Mouse (Mus musculus) forebrain, embryonic 11.5 days (tissue): ENCODE measurements at regions not wholly inside any gene's neighbourhood (a gene's known extent, or its start where the extent isn't known, plus 50 kb on each side); places are given as distances from the start of the nearest gene placed in this dataset.

Experiments
- ATAC-seq: fragments of 200-750 bp; cut with Nextera tagmentation; replicated peaks from 2 replicates; pipeline ENCODE4 v1.8.0; 2017; ENCODE audit warnings: moderate TSS enrichment; ENCODE audit not compliant: low FRiP score
- DNase-seq: peaks from one replicate; pipeline ENCODE4 v3.0.0-alpha.2; 2017; ENCODE audit warnings: low spot score
- H3K27ac ChIP-seq: fragments of 300-500 bp; sonication (generic); 2 replicates; pipeline ENCODE4 v1.5.1; 2014; ENCODE audit warnings: low read depth, low read length
- H3K27me3 ChIP-seq: fragments of 300-500 bp; sonication (generic); 2 replicates; pipeline ENCODE4 v1.6.1; 2014; ENCODE audit warnings: mild to moderate bottlenecking, low read length, mixed read lengths; ENCODE audit not compliant: control insufficient read depth, insufficient read depth
- H3K36me3 ChIP-seq: fragments of 300-500 bp; sonication (generic); 2 replicates; pipeline ENCODE4 v1.6.1; 2014; ENCODE audit warnings: mild to moderate bottlenecking, low read length, moderate library complexity, mixed read lengths; ENCODE audit not compliant: control insufficient read depth, insufficient read depth
- H3K4me1 ChIP-seq: fragments of 300-500 bp; sonication (generic); replicated peaks from 2 replicates; pipeline ENCODE4 v1.6.1; 2014; ENCODE audit warnings: low read length, mixed read lengths; ENCODE audit not compliant: control insufficient read depth, insufficient read depth
- H3K4me2 ChIP-seq: fragments of 300-500 bp; sonication (generic); 2 replicates; pipeline ENCODE4 v1.6.1; 2014; ENCODE audit warnings: low read depth, mild to moderate bottlenecking, low read length, moderate library complexity, mixed read lengths; ENCODE audit not compliant: severe bottlenecking
- H3K4me3 ChIP-seq: fragments of 300-500 bp; sonication (generic); 2 replicates; pipeline ENCODE4 v1.5.1; 2014; ENCODE audit warnings: low read depth, low read length
- H3K9ac ChIP-seq: fragments of 300-500 bp; sonication (generic); 2 replicates; pipeline ENCODE4 v1.6.1; 2014; ENCODE audit warnings: low read length
- H3K9me3 ChIP-seq: fragments of 300-500 bp; sonication (generic); 2 replicates; pipeline ENCODE4 v1.6.1; 2016; ENCODE audit warnings: low read length, mixed read lengths; ENCODE audit not compliant: control insufficient read depth
- WGBS: fragments of 180-500 bp; shearing (Covaris S2); extraction: QIAGEN DNeasy Blood & Tissue Kit; methylation state at CpG from one replicate; pipeline ENCODE4 v1.1.7; 2014; 5-methylcytosine and 5-hydroxymethylcytosine counted together

DNA sequence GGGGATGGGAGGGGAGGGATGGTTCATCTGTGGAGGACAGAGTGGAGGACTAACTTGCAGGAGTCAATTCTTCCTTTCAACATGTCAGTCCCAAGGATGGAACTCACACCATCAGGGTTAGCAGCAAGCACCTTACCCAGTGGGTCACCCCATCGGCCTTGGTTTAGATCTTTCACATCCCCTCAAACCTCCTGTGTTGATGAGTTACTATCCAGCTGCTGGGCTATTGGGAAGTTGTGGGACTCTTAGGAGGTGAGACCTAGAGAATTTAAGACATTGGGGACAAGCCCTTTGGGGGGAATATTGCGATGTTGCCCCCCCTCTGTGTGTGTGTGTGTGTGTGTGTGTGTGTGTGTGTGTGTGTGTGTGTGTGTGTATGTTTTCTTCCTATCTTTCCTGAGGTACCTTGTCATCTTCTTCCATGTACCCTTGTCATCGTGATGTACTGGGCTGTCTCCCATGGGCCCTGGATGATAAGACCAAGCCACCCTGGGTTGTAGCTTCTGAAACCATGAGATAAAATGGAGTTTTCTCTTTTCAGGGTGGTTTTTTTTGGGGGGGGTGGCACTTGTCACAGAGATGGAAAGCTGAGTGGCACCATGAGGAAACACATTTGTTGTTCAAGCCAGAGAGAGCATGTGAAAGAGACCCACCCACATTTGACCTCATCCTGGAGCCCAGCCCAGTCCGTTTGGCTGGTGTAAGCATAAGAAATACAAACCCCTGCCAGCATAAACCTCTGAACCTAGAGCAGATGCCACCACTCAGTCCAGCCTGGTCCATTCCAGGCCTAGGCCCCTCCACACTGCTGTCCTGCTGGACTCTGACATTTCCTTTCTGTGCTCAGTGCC, 98.3 kb upstream of the Bod1 start:
- H3K4me2 ChIP-seq, result no peak overlapping the region
- DNase-seq, result no peak
- no peaks in the 10 kb centered on the region for H3K4me1 ChIP-seq
- H3K9ac ChIP-seq, result no peak overlapping the region
- H3K27ac ChIP-seq, result no peak overlapping the region
- H3K4me3 ChIP-seq, result no peak overlapping the region
- no peaks in the 10 kb centered on the region for H3K27me3 ChIP-seq
- no peak for ATAC-seq
- WGBS, result 86% methylated on average over 4 of the region's 4 CpGs
- H3K9me3 ChIP-seq, result no peaks in the 10 kb centered on the region
- H3K36me3 ChIP-seq, result no peaks in the 10 kb centered on the region

DNA sequence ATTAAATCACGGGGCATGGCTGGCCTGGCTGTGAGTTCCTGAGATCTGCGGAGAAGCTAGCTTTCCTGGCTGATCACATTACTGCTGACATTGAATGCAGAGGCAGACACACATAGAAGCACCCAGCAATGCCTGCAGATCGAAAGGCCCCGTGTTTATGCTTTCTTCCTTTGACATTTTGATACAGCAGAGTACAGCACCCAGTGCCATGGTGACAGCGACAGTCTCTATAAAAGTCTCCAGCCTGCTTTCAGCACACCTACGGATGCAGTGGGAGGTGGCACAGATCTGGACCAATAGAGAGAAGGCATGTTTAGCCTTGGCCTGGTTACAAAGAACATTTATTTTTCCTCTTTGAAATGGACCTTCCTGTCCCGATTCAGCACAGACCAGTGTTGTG, 99.2 kb upstream of the Bod1 start:
- 69% methylated on average over 7 of the region's 7 CpGs for WGBS
- DNase-seq (no peak), ATAC-seq (no peak)
- Histone ChIP-seq H3K9ac (no peak overlapping the region), H3K27me3 (no peaks in the 10 kb centered on the region), H3K4me2 (no peak overlapping the region), H3K4me3 (no peak overlapping the region), H3K36me3 (no peaks in the 10 kb centered on the region), H3K4me1 (no peaks in the 10 kb centered on the region), H3K9me3 (no peaks in the 10 kb centered on the region), H3K27ac (0 out of 2 replicates have a peak overlapping the region, but pooled peaks have one; percentile 18)

DNA sequence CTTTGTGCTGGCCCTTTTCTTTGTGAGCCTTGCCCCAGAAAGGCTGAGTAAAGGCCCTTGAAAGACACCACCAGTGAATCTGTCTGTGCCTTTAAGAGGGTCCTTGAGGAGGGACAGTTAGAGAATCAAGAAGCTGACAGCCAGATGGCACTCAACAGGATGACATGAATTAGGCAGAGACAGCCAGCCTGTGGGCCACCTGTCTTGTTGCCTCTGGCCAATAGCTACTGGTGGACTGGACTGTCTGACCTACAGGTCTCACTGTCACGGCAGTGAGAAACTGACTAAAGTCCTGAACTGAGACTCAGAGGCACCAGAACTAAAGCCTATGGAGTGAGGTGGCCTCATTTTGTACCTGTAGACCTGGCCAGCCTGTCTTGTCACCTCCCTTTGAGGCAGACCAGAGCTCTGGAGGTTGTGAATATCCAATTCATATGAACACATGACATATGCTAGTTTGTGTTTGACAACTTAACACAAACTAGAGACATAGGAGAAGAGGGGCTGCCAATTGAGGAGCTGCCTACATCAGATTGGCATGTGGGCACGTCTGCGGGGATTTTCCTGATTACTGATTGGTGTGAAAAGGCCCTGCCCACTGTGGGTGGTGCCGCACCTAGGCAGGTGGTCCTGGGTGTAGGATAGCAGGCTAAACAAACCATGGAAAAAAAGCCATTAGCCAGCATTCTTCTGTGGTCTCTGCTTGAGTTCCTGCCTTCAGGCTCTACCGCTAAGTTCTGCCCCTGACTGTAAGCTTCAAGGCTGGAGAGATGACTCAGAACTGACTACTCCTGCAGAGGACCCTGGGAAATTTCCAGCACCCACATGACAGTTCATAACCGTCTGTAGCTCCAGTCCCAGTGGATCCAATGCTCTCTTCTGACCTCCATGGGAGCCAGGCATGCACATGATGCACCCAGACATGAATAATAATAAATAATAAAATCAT, 100.1 kb upstream of the Bod1 start:
- no peak overlapping the region for H3K4me3 ChIP-seq
- WGBS, result 90% methylated on average over 6 of the region's 6 CpGs
- H3K27me3 ChIP-seq, result no peaks in the 10 kb centered on the region
- H3K4me1 ChIP-seq, result no peaks in the 10 kb centered on the region
- no peak overlapping the region for H3K9ac ChIP-seq
- H3K4me2 ChIP-seq, result no peak overlapping the region
- no peaks in the 10 kb centered on the region for H3K36me3 ChIP-seq
- DNase-seq (no peak), ATAC-seq (no peak)
- no peak overlapping the region for H3K27ac ChIP-seq
- no peaks in the 10 kb centered on the region for H3K9me3 ChIP-seq

GRCm38 (mm10) chr11:31777531-31777930, 94.5 kb upstream of the Cpeb4 start:
- H3K9me3 ChIP-seq, result no peaks in the 10 kb centered on the region
- H3K4me2 ChIP-seq, result no peak overlapping the region
- DNase-seq (no peak), ATAC-seq (no peak)
- no peaks in the 10 kb centered on the region for H3K27me3 ChIP-seq
- WGBS, result 81% methylated on average over 8 of the region's 8 CpGs
- H3K27ac ChIP-seq, result no peak overlapping the region
- H3K4me1 ChIP-seq, result no peaks in the 10 kb centered on the region
- no peak overlapping the region for H3K4me3 ChIP-seq
- H3K36me3 ChIP-seq, result no peaks in the 10 kb centered on the region
- no peak overlapping the region for H3K9ac ChIP-seq

DNA sequence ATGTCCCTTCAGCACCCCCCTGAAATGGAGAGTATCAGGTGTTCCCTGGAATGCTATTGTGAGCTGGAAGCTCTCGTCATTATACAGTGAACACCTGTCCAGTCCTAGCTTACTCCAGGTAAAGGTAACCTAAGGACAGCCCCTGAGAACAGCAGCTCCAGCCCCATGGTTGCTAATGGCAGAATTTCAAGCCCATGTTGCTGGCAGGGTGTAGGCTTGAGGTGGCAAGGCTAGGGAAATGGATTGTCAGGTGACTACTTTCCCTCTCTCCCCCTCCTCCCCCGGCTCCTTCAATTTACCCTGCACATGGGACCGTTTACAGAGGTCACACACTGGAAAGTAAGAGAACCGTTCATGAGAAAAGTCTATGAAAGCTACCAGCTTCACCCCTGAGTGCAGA, 93.2 kb upstream of the Cpeb4 start:
- Histone ChIP-seq H3K4me1 (no peaks in the 10 kb centered on the region), H3K27me3 (no peaks in the 10 kb centered on the region)
- 87% methylated on average over 4 of the region's 4 CpGs for WGBS

DNA sequence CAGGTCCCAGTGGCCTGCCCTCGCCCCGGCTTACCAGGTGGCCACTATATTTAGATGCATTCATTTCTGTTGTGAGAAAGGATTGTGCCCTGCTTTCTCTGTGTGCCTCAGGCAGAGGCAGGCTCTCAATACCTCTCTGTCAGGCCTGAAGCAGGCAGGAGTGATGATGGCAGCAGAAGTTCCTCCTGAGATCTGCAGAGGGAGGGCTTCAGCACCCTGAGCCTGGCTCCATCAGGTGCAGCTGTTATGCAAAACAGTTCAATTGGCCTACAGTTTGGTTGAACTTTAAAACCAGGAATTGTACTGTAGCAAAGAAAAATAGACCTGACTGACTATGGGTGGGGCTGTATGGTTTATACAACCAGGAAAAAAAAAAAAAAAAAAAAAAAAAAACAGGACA, 92.7 kb upstream of the Cpeb4 start:
- no peak for ATAC-seq
- Histone ChIP-seq H3K27me3 (no peaks in the 10 kb centered on the region), H3K4me2 (no peak overlapping the region), H3K9ac (no peak overlapping the region), H3K9me3 (no peaks in the 10 kb centered on the region), H3K4me1 (no peaks in the 10 kb centered on the region), H3K36me3 (no peaks in the 10 kb centered on the region), H3K4me3 (no peak overlapping the region), H3K27ac (no peak overlapping the region)
- DNase-seq, result no peak
- 95% methylated on average over 2 of the region's 2 CpGs for WGBS

More for the DNA sequence above, 93.2 kb upstream of the Cpeb4 start:
- DNase-seq (no peak), ATAC-seq (no peak)
- H3K4me2 ChIP-seq, result no peak overlapping the region
- no peak overlapping the region for H3K4me3 ChIP-seq
- H3K9me3 ChIP-seq, result no peaks in the 10 kb centered on the region
- no peak overlapping the region for H3K27ac ChIP-seq
- H3K9ac ChIP-seq, result no peak overlapping the region
- H3K36me3 ChIP-seq, result no peaks in the 10 kb centered on the region

DNA sequence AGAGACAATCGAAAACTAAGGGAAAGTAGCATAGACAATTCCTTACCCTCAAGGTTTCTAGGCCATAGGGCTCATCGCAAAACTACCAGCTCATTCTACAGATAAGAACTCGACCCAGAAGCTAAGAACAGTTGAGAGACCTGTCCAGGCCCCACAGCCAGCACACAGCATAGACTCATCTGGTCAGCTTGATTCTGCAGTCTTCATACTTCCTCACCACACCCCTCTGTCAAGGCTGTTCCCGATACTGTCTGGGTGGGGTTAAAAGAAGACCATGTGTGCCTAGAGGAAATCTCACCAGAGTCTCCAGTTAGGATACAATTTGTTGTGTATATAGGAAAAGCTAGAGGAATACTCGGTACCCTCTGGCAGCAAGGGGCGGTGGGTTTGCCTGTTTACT, 91.0 kb upstream of the Cpeb4 start:
- no peaks in the 10 kb centered on the region for H3K36me3 ChIP-seq
- H3K4me2 ChIP-seq, result no peak overlapping the region
- H3K27ac ChIP-seq, result no peak overlapping the region
- no peak for DNase-seq
- no peaks in the 10 kb centered on the region for H3K27me3 ChIP-seq
- no peaks in the 10 kb centered on the region for H3K9me3 ChIP-seq
- no peak for ATAC-seq
- 87% methylated on average over 6 of the region's 6 CpGs for WGBS
- H3K4me3 ChIP-seq, result no peak overlapping the region
- no peak overlapping the region for H3K9ac ChIP-seq
- no peaks in the 10 kb centered on the region for H3K4me1 ChIP-seq

DNA sequence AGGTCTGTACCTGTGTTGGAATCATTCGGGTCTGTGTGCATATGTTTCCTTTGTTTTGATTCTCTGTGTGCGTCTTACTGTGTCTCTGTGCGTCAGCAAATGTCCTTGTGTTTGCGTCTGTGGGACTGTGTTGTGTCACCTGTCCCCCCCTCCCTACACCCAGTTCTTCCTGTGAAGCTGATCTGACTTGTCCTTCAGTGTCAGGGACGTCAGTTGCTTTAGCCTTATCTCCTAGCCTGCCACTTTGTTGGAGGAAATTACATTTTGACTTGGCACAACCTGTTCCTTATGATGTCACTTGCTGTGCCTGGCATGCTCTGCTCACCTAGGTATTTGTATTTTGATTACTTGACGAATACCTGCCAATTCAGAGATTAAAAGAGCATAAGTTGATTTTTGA, 90.4 kb upstream of the Cpeb4 start:
- no peak overlapping the region for H3K27ac ChIP-seq
- H3K9me3 ChIP-seq, result no peaks in the 10 kb centered on the region
- no peak for ATAC-seq
- H3K4me2 ChIP-seq, result no peak overlapping the region
- H3K27me3 ChIP-seq, result no peaks in the 10 kb centered on the region
- H3K9ac ChIP-seq, result no peak overlapping the region
- no peak for DNase-seq
- 86% methylated on average over 6 of the region's 6 CpGs for WGBS
- no peaks in the 10 kb centered on the region for H3K36me3 ChIP-seq
- no peak overlapping the region for H3K4me3 ChIP-seq
- no peaks in the 10 kb centered on the region for H3K4me1 ChIP-seq
